Mouse (Mus musculus): ENCODE measurements around the gene Zfp385a. TPM values are rescaled to one million over a fixed set of nuclear protein-coding genes. Genes with fewer than 3 reads are reported as not detected.

The Zfp385a gene
- total and polyA plus RNA-seq, 2 experiments from 2014 or later, result 23.1 to 25.8 TPM

GRCm38 (mm10) chr15:103339166-103339960 is 530 bp downstream of the Zfp385a start:
- peak overlapping the region; percentile 58 for H3K4me3 ChIP-seq (ENCODE audit: low read length)
- H3K9me3 ChIP-seq (ENCODE audit: low read length), result no peaks in the 10 kb centered on the region
- H3K36me3 ChIP-seq (ENCODE audit: insufficient read depth, low read length), result no peaks in the 10 kb centered on the region
- no peak for TF ChIP-seq CTCF (IDR thresholded peaks at IDR 0.05; ENCODE audit: low read depth)
- peak overlapping the region; percentile 46 for H3K27ac ChIP-seq
- H3K27me3 ChIP-seq (ENCODE audit: insufficient read depth, low read length), result no peaks in the 10 kb centered on the region
- H3K4me1 ChIP-seq (ENCODE audit: insufficient read depth, low read length), result 0 out of 2 replicates have a peak, but pooled peaks cover 10% of the 10 kb centered on the region
- peak; percentile 31 for ATAC-seq
- DNase-seq (ENCODE audit: low spot score), result peak; percentile 31
- WGBS, result 9% methylated on average over 30 of the region's 31 CpGs
- H3K9ac ChIP-seq (replicated peaks; ENCODE audit: low read length), result peak overlapping the region; percentile 66
- peak overlapping the region; percentile 83 for H3K4me2 ChIP-seq (ENCODE audit: low read depth, low read length)

- 55% methylated on average over 4 of the region's 4 CpGs for WGBS
- TF ChIP-seq CTCF (IDR thresholded peaks at IDR 0.05; ENCODE audit: low read depth), result no peak
- Histone ChIP-seq H3K27me3 (ENCODE audit: insufficient read depth, low read length) (no peaks in the 10 kb centered on the region), H3K27ac (no peak overlapping the region), H3K4me1 (ENCODE audit: insufficient read depth, low read length) (0 out of 2 replicates have a peak, but pooled peaks cover 10% of the 10 kb centered on the region), H3K36me3 (ENCODE audit: insufficient read depth, low read length) (no peaks in the 10 kb centered on the region), H3K4me2 (ENCODE audit: low read depth, low read length) (peak overlapping the region; percentile 83), H3K9ac (replicated peaks; ENCODE audit: low read length) (peak overlapping the region; percentile 66), H3K9me3 (ENCODE audit: low read length) (no peaks in the 10 kb centered on the region), H3K4me3 (ENCODE audit: low read length) (peak overlapping the region; percentile 58)
- no peak for DNase-seq (ENCODE audit: low spot score)
- no peak for ATAC-seq
These were observed 1.1 kb downstream of the Zfp385a start for GRCm38 (mm10) chr15:103338829-103339165.

- no peak for DNase-seq (ENCODE audit: low spot score)
- Histone ChIP-seq H3K4me1 (ENCODE audit: insufficient read depth, low read length) (0 out of 2 replicates have a peak, but pooled peaks cover 10% of the 10 kb centered on the region), H3K27ac (no peak overlapping the region), H3K9ac (replicated peaks; ENCODE audit: low read length) (no peak overlapping the region), H3K9me3 (ENCODE audit: low read length) (no peaks in the 10 kb centered on the region), H3K4me2 (ENCODE audit: low read depth, low read length) (no peak overlapping the region), H3K36me3 (ENCODE audit: insufficient read depth, low read length) (no peaks in the 10 kb centered on the region), H3K27me3 (ENCODE audit: insufficient read depth, low read length) (no peaks in the 10 kb centered on the region), H3K4me3 (ENCODE audit: low read length) (no peak overlapping the region)
- 25% methylated on average over 11 of the region's 11 CpGs for WGBS
- no peak for ATAC-seq
- TF ChIP-seq CTCF (IDR thresholded peaks at IDR 0.05; ENCODE audit: low read depth), result no peak
These were observed 2.8 kb downstream of the Zfp385a start for GRCm38 (mm10) chr15:103336996-103337667.

GRCm38 (mm10) chr15:103335488-103336235 is 4.2 kb downstream of the Zfp385a start:
- Histone ChIP-seq H3K4me2 (ENCODE audit: low read depth, low read length) (no peak overlapping the region), H3K9ac (replicated peaks; ENCODE audit: low read length) (no peak overlapping the region)

GRCm38 (mm10) chr15:103335040-103335439 is 4.9 kb downstream of the Zfp385a start:
- 63% methylated on average over 3 of the region's 3 CpGs for WGBS
- TF ChIP-seq CTCF (IDR thresholded peaks at IDR 0.05; ENCODE audit: low read depth), result no peak
- Histone ChIP-seq H3K27ac (no peak overlapping the region), H3K9ac (replicated peaks; ENCODE audit: low read length) (no peak overlapping the region), H3K4me3 (ENCODE audit: low read length) (no peak overlapping the region), H3K36me3 (ENCODE audit: insufficient read depth, low read length) (no peaks in the 10 kb centered on the region), H3K9me3 (ENCODE audit: low read length) (no peaks in the 10 kb centered on the region), H3K4me1 (ENCODE audit: insufficient read depth, low read length) (no peaks in the 10 kb centered on the region), H3K4me2 (ENCODE audit: low read depth, low read length) (no peak overlapping the region), H3K27me3 (ENCODE audit: insufficient read depth, low read length) (no peaks in the 10 kb centered on the region)
- DNase-seq (ENCODE audit: low spot score), result no peak
- ATAC-seq, result no peak

More at GRCm38 (mm10) chr15:103335488-103336235, 4.2 kb downstream of the Zfp385a start:
- Histone ChIP-seq H3K27me3 (ENCODE audit: insufficient read depth, low read length) (no peaks in the 10 kb centered on the region), H3K27ac (no peak overlapping the region), H3K36me3 (ENCODE audit: insufficient read depth, low read length) (no peaks in the 10 kb centered on the region), H3K9me3 (ENCODE audit: low read length) (no peaks in the 10 kb centered on the region), H3K4me1 (ENCODE audit: insufficient read depth, low read length) (0 out of 2 replicates have a peak, but pooled peaks cover 4% of the 10 kb centered on the region), H3K4me3 (ENCODE audit: low read length) (no peak overlapping the region)
- 32% methylated on average over 7 of the region's 7 CpGs for WGBS
- no peak for TF ChIP-seq CTCF (IDR thresholded peaks at IDR 0.05; ENCODE audit: low read depth)
- DNase-seq (ENCODE audit: low spot score) (no peak), ATAC-seq (no peak)

GRCm38 (mm10) chr15:103334194-103334593 is 5.7 kb downstream of the Zfp385a start:
- Histone ChIP-seq H3K9me3 (ENCODE audit: low read length) (no peaks in the 10 kb centered on the region), H3K9ac (replicated peaks; ENCODE audit: low read length) (no peak overlapping the region), H3K4me2 (ENCODE audit: low read depth, low read length) (no peak overlapping the region), H3K4me1 (ENCODE audit: insufficient read depth, low read length) (no peaks in the 10 kb centered on the region), H3K27me3 (ENCODE audit: insufficient read depth, low read length) (no peaks in the 10 kb centered on the region), H3K4me3 (ENCODE audit: low read length) (no peak overlapping the region), H3K36me3 (ENCODE audit: insufficient read depth, low read length) (no peaks in the 10 kb centered on the region), H3K27ac (peak overlapping the region; percentile 20; the same call in 1 of the 2 replicates)
- 29% methylated on average over 2 of the region's 2 CpGs for WGBS
- no peak for TF ChIP-seq CTCF (IDR thresholded peaks at IDR 0.05; ENCODE audit: low read depth)
- no peak for DNase-seq (ENCODE audit: low spot score)
- ATAC-seq, result 0 out of 2 replicates have a peak, but pooled peaks have one; percentile 8

All from hindbrain, postnatal 0 days (tissue).